Mouse (Mus musculus) kidney, adult 2 months (tissue): ENCODE measurements around the gene Ostf1. TPM values are rescaled to one million over a fixed set of nuclear protein-coding genes. Genes with fewer than 3 reads are reported as not detected.

Experiments
- DNase-seq: peaks from one replicate; pipeline ENCODE4 v3.0.0; 2021
- H3K27ac ChIP-seq: fragments of 200-500 bp; 2 replicates; pipeline ENCODE4 v1.5.1; 2012; ENCODE audit warnings: low read depth, low read length, control low read depth, inconsistent platforms; ENCODE audit not compliant: insufficient read depth
- H3K27me3 ChIP-seq: fragments of 200-500 bp; replicated peaks from 2 replicates; pipeline ENCODE4 v1.6.1; 2012; ENCODE audit warnings: mild to moderate bottlenecking, moderate library complexity, low read length, inconsistent platforms; ENCODE audit not compliant: control insufficient read depth, insufficient read depth
- H3K36me3 ChIP-seq: fragments of 200-500 bp; 2 replicates; pipeline ENCODE4 v1.6.1; 2012; ENCODE audit warnings: mild to moderate bottlenecking, moderate library complexity, low read length, inconsistent platforms; ENCODE audit not compliant: control insufficient read depth, insufficient read depth
- H3K4me1 ChIP-seq: fragments of 200-500 bp; 2 replicates; pipeline ENCODE4 v1.6.1; 2011; ENCODE audit warnings: low read length; ENCODE audit not compliant: control insufficient read depth, insufficient read depth
- H3K4me3 ChIP-seq: fragments of 200-500 bp; 2 replicates; pipeline ENCODE4 v1.5.1; 2011; ENCODE audit warnings: mild to moderate bottlenecking, low read depth, low read length, control low read depth; ENCODE audit not compliant: insufficient read depth
- CTCF ChIP-seq: fragments of 200-500 bp; conservative IDR thresholded peaks from 2 replicates; pipeline ENCODE4 v1.5.1; 2011; ENCODE audit warnings: low read depth, mild to moderate bottlenecking, control low read depth, low read length, moderate library complexity, mixed read lengths; ENCODE audit not compliant: insufficient read depth, insufficient read length
- POLR2A ChIP-seq: fragments of 200-500 bp; IDR thresholded peaks from one replicate; pipeline ENCODE4 v1.6.1; 2011; ENCODE audit warnings: low read depth, low read length, control low read depth
- WGBS: fragments of 180-500 bp; shearing (Covaris S2); methylation state at CpG from one replicate; pipeline ENCODE4 v1.1.7; 2018; 5-methylcytosine and 5-hydroxymethylcytosine counted together
- polyA plus RNA-seq: library from polyadenylated mRNA; depleted of rRNA; stranded (reverse); fragments of >200 nt; gene quantifications from 2 replicates; pipeline ENCODE4 v1.2.3, GENCODE M21; 2012

Gene Ostf1
- polyA plus RNA-seq, 1 experiment = 80.0 TPM

- no peak for DNase-seq
Measured at GRCm38 (mm10) chr19:18573907-18574306, 57.7 kb downstream of the Ostf1 start.

GRCm38 (mm10) chr19:18573443-18573842, 58.2 kb downstream of the Ostf1 start:
- TF ChIP-seq POLR2A (no peak), CTCF (no peak)

More at GRCm38 (mm10) chr19:18573907-18574306, 57.7 kb downstream of the Ostf1 start:
- Histone ChIP-seq H3K27me3 (no peaks in the 10 kb centered on the region), H3K36me3 (no peaks in the 10 kb centered on the region), H3K4me3 (no peak overlapping the region), H3K27ac (no peak overlapping the region), H3K4me1 (peaks cover 6% of the 10 kb centered on the region; the same call in 1 of the 2 replicates)
- 57% methylated on average over 5 of the region's 5 CpGs for WGBS
- TF ChIP-seq POLR2A (no peak), CTCF (no peak)

GRCm38 (mm10) chr19:18569496-18569895, 62.1 kb downstream of the Ostf1 start:
- no peaks in the 10 kb centered on the region for H3K27me3 ChIP-seq
- H3K4me1 ChIP-seq = no peaks in the 10 kb centered on the region
- WGBS = 97% methylated on average over 1 of the region's 1 CpGs
- H3K36me3 ChIP-seq = no peaks in the 10 kb centered on the region
- H3K4me3 ChIP-seq = no peak overlapping the region
- no peak for DNase-seq
- no peak for TF ChIP-seq POLR2A
- TF ChIP-seq CTCF = no peak
- no peak overlapping the region for H3K27ac ChIP-seq

More at GRCm38 (mm10) chr19:18573443-18573842, 58.2 kb downstream of the Ostf1 start:
- no peak for DNase-seq
- Histone ChIP-seq H3K4me1 (peaks cover 3% of the 10 kb centered on the region; the same call in 1 of the 2 replicates), H3K36me3 (no peaks in the 10 kb centered on the region), H3K4me3 (no peak overlapping the region), H3K27me3 (no peaks in the 10 kb centered on the region), H3K27ac (no peak overlapping the region)
- WGBS = 18% methylated on average over 3 of the region's 3 CpGs

GRCm38 (mm10) chr19:18568828-18569430, 62.7 kb downstream of the Ostf1 start:
- no peak for DNase-seq
- TF ChIP-seq POLR2A = no peak
- no peak for TF ChIP-seq CTCF
- 78% methylated on average over 3 of the region's 3 CpGs for WGBS
- Histone ChIP-seq H3K27ac (no peak overlapping the region), H3K4me1 (no peaks in the 10 kb centered on the region), H3K36me3 (no peaks in the 10 kb centered on the region), H3K4me3 (no peak overlapping the region), H3K27me3 (no peaks in the 10 kb centered on the region)

- no peak for DNase-seq
- no peak overlapping the region for H3K27ac ChIP-seq
- no peaks in the 10 kb centered on the region for H3K36me3 ChIP-seq
- H3K27me3 ChIP-seq = no peaks in the 10 kb centered on the region
- no peaks in the 10 kb centered on the region for H3K4me1 ChIP-seq
- no peak overlapping the region for H3K4me3 ChIP-seq
- TF ChIP-seq POLR2A = no peak
- TF ChIP-seq CTCF = no peak
- WGBS = 83% methylated on average over 12 of the region's 12 CpGs
Measured at GRCm38 (mm10) chr19:18567936-18568827, 63.4 kb downstream of the Ostf1 start.

GRCm38 (mm10) chr19:18567501-18567900, 64.1 kb downstream of the Ostf1 start:
- H3K4me1 ChIP-seq = no peaks in the 10 kb centered on the region
- WGBS = 93% methylated on average over 11 of the region's 11 CpGs
- TF ChIP-seq POLR2A = no peak
- TF ChIP-seq CTCF = no peak
- H3K27ac ChIP-seq = no peak overlapping the region
- H3K36me3 ChIP-seq = no peaks in the 10 kb centered on the region
- no peak for DNase-seq
- no peaks in the 10 kb centered on the region for H3K27me3 ChIP-seq
- no peak overlapping the region for H3K4me3 ChIP-seq

GRCm38 (mm10) chr19:18557708-18558107, 73.9 kb downstream of the Ostf1 start:
- Histone ChIP-seq H3K36me3 (no peaks in the 10 kb centered on the region), H3K27me3 (no peaks in the 10 kb centered on the region), H3K4me1 (no peaks in the 10 kb centered on the region), H3K27ac (no peak overlapping the region), H3K4me3 (no peak overlapping the region)
- WGBS = 87% methylated on average over 1 of the region's 1 CpGs
- TF ChIP-seq CTCF = no peak
- TF ChIP-seq POLR2A = no peak
- DNase-seq = no peak
